Mouse (Mus musculus) bone marrow, adult 2 months (tissue): Measurements from ENCODE around the gene Fam189a1.

Experiments used
- CTCF ChIP-seq: fragments of 200-500 bp; IDR thresholded peaks from 2 replicates; pipeline ENCODE4 v1.5.1; 2011; ENCODE audit warnings: low read length, control low read depth; ENCODE audit not compliant: control insufficient read depth, insufficient read depth
- POLR2A ChIP-seq: fragments of 200-500 bp; IDR thresholded peaks from 2 replicates; pipeline ENCODE4 v1.6.1; 2011; ENCODE audit warnings: low read depth, mild to moderate bottlenecking, control low read depth, low read length, borderline replicate concordance; ENCODE audit not compliant: control insufficient read depth

- TF ChIP-seq CTCF (no peak), POLR2A (no peak)
These were observed 92.3 kb downstream of the Fam189a1 start for GRCm38 (mm10) chr7:65064096-65064495.
